Mouse (Mus musculus): ENCODE results near the gene Ilf3. TPM values are rescaled to one million over a fixed set of nuclear protein-coding genes. Genes with fewer than 3 reads are reported as not detected.

The Ilf3 gene
- polyA plus RNA-seq, 1 experiment: 31.9 TPM

DNA sequence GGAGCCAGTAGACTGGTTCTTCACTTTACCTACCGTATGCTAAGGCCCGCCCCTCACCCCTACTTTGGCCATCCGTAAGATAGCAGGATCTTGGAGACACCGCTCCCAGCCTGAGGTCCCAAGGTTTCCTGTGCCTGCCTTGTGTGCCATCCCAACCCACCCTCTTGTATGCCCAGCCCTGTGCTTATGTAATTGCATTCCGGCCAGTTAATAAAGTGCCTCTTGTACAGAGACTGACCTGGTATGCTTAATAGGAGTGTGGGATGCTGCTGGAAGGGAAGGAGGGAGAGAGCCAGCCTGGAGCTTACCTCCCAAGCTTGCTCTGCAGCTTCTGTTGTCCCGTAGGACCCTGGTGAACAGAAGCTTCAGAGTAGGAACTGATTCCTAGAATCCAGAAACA is 12.9 kb upstream of the Ilf3 start:
- DNase-seq: no peak
- no peaks in the 10 kb centered on the region for H3K4me1 ChIP-seq (ENCODE audit: control insufficient read depth, insufficient read depth, low read length)
- H3K4me3 ChIP-seq (ENCODE audit: insufficient read depth, low read depth, low read length): no peak overlapping the region
- no peak for TF ChIP-seq CTCF (conservative IDR thresholded peaks at IDR 0.05; ENCODE audit: insufficient read depth, insufficient read length, low read depth, low read length)
- no peak for TF ChIP-seq POLR2A (IDR thresholded peaks at IDR 0.05; ENCODE audit: low read depth, low read length)
- H3K36me3 ChIP-seq (ENCODE audit: control insufficient read depth, insufficient read depth, low read length): no peaks in the 10 kb centered on the region
- no peak overlapping the region for H3K27ac ChIP-seq (ENCODE audit: insufficient read depth, low read depth, low read length)
- 83% methylated on average over 6 of the region's 6 CpGs for WGBS
- H3K27me3 ChIP-seq (replicated peaks; ENCODE audit: control insufficient read depth, insufficient read depth, low read length): no peaks in the 10 kb centered on the region

DNA sequence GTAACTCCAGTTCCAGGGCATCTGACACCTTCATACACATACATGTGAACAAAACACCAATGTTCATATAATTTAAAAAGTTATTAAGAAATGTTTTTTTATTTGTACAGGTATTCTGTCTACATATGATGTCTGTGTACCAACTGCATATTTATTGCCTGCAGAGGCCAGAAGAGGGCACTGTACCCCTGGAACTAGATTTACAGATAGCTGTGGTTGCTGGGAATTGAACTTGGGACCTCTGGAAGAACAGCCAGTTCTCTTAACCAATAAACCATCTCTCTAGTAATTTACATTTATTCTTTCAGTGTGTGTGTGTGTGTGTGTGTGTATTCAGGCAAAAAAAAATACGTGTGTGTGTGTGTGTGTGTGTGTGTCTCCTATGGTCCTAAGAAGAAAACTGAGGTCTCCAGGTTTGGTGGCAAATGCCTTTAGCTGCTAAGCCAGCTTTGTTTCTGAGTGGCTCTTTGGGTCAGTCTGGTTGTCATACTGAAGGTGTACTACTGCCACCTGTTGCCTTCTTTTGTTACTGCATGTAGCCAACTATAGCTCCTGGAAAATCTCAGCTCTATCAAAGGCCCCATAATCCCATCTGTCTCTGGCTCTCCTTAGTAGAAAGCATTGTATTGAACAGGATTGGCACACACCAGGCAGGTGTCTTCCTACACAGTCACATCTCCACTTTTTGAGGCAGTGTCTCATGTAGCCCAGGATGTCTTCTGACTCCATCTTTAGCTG is 10.5 kb upstream of the Ilf3 start:
- no peak overlapping the region for H3K4me3 ChIP-seq (ENCODE audit: insufficient read depth, low read depth, low read length)
- TF ChIP-seq POLR2A (IDR thresholded peaks at IDR 0.05; ENCODE audit: low read depth, low read length) (no peak), CTCF (conservative IDR thresholded peaks at IDR 0.05; ENCODE audit: insufficient read depth, insufficient read length, low read depth, low read length) (peak; percentile 63)
- H3K27ac ChIP-seq (ENCODE audit: insufficient read depth, low read depth, low read length): no peak overlapping the region
- H3K27me3 ChIP-seq (replicated peaks; ENCODE audit: control insufficient read depth, insufficient read depth, low read length): no peaks in the 10 kb centered on the region
- H3K4me1 ChIP-seq (ENCODE audit: control insufficient read depth, insufficient read depth, low read length): no peaks in the 10 kb centered on the region
- no peaks in the 10 kb centered on the region for H3K36me3 ChIP-seq (ENCODE audit: control insufficient read depth, insufficient read depth, low read length)
- 0% methylated on average over 1 of the region's 1 CpGs for WGBS
- DNase-seq: peak; percentile 84

DNA sequence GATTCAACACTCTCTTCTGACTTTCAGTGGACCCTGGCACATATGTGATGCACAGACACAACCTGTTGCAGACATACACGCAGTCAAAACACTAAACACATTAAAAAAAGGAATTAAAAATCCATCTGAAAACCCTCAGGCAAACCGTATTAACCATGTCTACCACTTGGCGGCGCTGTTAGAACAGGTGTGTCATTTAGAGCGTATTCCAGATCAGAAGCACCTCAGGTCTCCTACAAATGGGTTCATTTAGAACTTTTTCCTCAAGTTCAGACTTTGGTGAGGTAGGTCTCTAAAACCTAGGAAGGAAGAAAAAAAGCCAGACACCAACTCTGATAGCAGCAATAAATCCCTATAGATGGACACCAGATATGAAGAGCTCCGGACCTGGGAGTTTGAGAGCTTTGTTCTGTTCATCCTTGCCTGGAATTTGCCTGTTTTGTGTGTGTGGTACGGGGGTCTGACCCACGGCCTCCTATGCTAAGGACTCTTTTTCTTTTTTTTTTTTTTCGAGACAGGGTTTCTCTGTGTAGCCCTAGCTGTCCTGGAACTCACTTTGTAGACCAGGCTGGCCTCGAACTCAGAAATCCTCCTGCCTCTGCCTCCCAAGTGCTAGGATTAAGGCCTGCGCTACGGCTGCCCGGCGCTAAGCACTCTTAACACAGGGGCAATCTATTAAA is 990 bp upstream of the Ilf3 start:
- DNase-seq: peak; percentile 80
- Histone ChIP-seq H3K4me1 (ENCODE audit: control insufficient read depth, insufficient read depth, low read length) (no peaks in the 10 kb centered on the region; the same call in 1 of the 2 replicates), H3K27ac (ENCODE audit: insufficient read depth, low read depth, low read length) (peak overlapping the region; percentile 82), H3K36me3 (ENCODE audit: control insufficient read depth, insufficient read depth, low read length) (no peaks in the 10 kb centered on the region), H3K27me3 (replicated peaks; ENCODE audit: control insufficient read depth, insufficient read depth, low read length) (no peaks in the 10 kb centered on the region), H3K4me3 (ENCODE audit: insufficient read depth, low read depth, low read length) (peak overlapping the region; percentile 41; the same call in 1 of the 2 replicates)
- 27% methylated on average over 14 of the region's 14 CpGs for WGBS
- no peak for TF ChIP-seq POLR2A (IDR thresholded peaks at IDR 0.05; ENCODE audit: low read depth, low read length)
- peak; percentile 45 for TF ChIP-seq CTCF (conservative IDR thresholded peaks at IDR 0.05; ENCODE audit: insufficient read depth, insufficient read length, low read depth, low read length)

DNA sequence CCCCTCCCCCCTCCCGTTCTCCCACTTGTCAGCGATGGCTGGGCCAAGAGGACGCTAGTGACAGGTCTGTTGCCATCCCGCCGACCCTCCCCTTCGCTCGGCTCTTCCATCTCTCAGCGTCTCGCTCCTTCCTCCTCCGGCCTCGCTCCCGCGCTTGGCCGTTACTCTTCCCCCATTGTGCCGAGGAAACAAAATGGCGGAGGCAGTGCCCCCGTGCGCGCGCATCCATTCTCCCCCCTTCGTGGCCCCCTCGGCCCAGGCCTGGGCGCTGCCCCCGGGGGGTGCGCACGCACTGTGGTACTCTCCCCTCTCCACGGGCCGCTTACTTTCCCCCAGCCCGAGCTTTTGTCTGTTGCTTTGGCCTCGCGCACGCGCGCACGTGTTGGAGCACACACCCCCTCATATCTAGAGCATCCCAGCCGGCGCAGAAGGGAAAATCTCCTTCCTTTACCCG is 487 bp downstream of the Ilf3 start:
- no peak for TF ChIP-seq CTCF (conservative IDR thresholded peaks at IDR 0.05; ENCODE audit: insufficient read depth, insufficient read length, low read depth, low read length)
- TF ChIP-seq POLR2A (IDR thresholded peaks at IDR 0.05; ENCODE audit: low read depth, low read length): no peak
- under 1% methylated on average over 38 of the region's 38 CpGs for WGBS
- Histone ChIP-seq H3K36me3 (ENCODE audit: control insufficient read depth, insufficient read depth, low read length) (no peaks in the 10 kb centered on the region), H3K27ac (ENCODE audit: insufficient read depth, low read depth, low read length) (0 out of 2 replicates have a peak overlapping the region, but pooled peaks have one; percentile 22), H3K27me3 (replicated peaks; ENCODE audit: control insufficient read depth, insufficient read depth, low read length) (no peaks in the 10 kb centered on the region), H3K4me3 (ENCODE audit: insufficient read depth, low read depth, low read length) (peak overlapping the region; percentile 76), H3K4me1 (ENCODE audit: control insufficient read depth, insufficient read depth, low read length) (no peaks in the 10 kb centered on the region; the same call in 1 of the 2 replicates)
- DNase-seq: peak; percentile 54

DNA sequence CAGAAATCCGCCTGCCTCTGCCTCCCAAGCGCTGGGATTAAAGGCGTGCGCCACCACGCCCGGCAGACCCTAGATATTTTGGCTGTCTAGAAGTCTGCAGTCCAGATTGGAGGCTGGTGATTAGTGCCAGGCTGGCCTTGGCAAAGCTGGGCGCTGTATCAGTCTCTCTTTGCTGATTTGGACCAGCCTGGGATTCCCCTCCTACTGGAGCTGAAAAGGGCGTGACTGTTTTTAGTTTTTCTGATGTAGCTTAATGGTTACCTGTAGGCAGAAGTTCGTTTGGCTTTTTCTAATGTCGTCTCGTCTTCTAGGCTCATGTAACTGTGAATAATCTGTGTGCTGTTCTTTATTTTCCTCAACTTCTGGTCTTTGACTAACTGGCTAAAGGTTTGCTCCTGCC is 1.4 kb downstream of the Ilf3 start:
- H3K4me3 ChIP-seq (ENCODE audit: insufficient read depth, low read depth, low read length): no peak overlapping the region
- TF ChIP-seq CTCF (conservative IDR thresholded peaks at IDR 0.05; ENCODE audit: insufficient read depth, insufficient read length, low read depth, low read length) (no peak), POLR2A (IDR thresholded peaks at IDR 0.05; ENCODE audit: low read depth, low read length) (no peak)

DNA sequence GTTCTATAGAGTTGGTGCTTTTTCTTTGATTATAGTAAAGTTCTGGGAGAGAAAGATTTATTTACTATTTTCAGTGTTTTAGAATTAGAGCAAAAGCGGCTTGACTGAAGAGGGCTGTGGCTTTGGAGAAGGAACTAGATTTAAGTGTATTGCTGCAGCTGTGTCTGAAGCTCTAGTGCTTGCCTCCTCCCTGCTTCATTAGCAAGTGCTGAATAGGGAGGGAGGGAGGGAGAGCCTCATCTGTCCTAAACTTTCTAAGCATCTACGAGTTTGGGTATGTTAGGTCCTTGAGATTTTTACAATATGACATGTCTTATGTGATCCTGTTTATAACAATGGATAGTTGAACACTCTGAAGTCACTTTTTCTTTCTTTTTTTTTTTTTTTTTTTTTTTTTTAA is 3.2 kb downstream of the Ilf3 start:
- H3K27ac ChIP-seq (ENCODE audit: insufficient read depth, low read depth, low read length): no peak overlapping the region
- TF ChIP-seq CTCF (conservative IDR thresholded peaks at IDR 0.05; ENCODE audit: insufficient read depth, insufficient read length, low read depth, low read length): no peak
- TF ChIP-seq POLR2A (IDR thresholded peaks at IDR 0.05; ENCODE audit: low read depth, low read length): no peak
- no peaks in the 10 kb centered on the region; the same call in 1 of the 2 replicates for H3K4me1 ChIP-seq (ENCODE audit: control insufficient read depth, insufficient read depth, low read length)
- H3K36me3 ChIP-seq (ENCODE audit: control insufficient read depth, insufficient read depth, low read length): no peaks in the 10 kb centered on the region
- H3K4me3 ChIP-seq (ENCODE audit: insufficient read depth, low read depth, low read length): no peak overlapping the region
- no peak for DNase-seq
- 73% methylated on average over 2 of the region's 2 CpGs for WGBS
- no peaks in the 10 kb centered on the region for H3K27me3 ChIP-seq (replicated peaks; ENCODE audit: control insufficient read depth, insufficient read depth, low read length)

More for the DNA sequence above, 1.4 kb downstream of the Ilf3 start:
- Histone ChIP-seq H3K27me3 (replicated peaks; ENCODE audit: control insufficient read depth, insufficient read depth, low read length) (no peaks in the 10 kb centered on the region), H3K36me3 (ENCODE audit: control insufficient read depth, insufficient read depth, low read length) (no peaks in the 10 kb centered on the region), H3K4me1 (ENCODE audit: control insufficient read depth, insufficient read depth, low read length) (no peaks in the 10 kb centered on the region; the same call in 1 of the 2 replicates), H3K27ac (ENCODE audit: insufficient read depth, low read depth, low read length) (no peak overlapping the region)
- DNase-seq: no peak
- WGBS: 52% methylated on average over 11 of the region's 11 CpGs

DNA sequence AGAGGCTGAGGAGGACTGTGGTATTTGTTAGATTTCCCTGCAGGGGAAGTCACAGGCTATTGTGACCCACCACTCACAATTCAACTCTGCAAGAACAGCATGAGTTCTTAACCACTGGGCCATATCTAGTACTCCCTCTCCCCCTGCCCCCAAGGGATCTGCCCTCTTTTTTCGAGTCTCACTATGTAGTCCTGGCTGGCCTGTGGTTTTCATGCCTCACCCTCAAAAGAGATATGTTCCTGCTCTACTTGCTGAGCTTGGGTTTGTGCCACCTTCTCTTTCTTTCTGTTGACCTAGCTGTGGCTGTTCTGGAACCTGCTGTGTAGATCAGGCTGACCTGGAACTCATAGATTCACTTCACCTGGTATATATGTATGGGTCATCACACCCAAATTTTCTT is 4.8 kb downstream of the Ilf3 start:
- TF ChIP-seq POLR2A (IDR thresholded peaks at IDR 0.05; ENCODE audit: low read depth, low read length) (no peak), CTCF (conservative IDR thresholded peaks at IDR 0.05; ENCODE audit: insufficient read depth, insufficient read length, low read depth, low read length) (no peak)
- 52% methylated on average over 1 of the region's 1 CpGs for WGBS
- Histone ChIP-seq H3K4me1 (ENCODE audit: control insufficient read depth, insufficient read depth, low read length) (no peaks in the 10 kb centered on the region; the same call in 1 of the 2 replicates), H3K27me3 (replicated peaks; ENCODE audit: control insufficient read depth, insufficient read depth, low read length) (no peaks in the 10 kb centered on the region), H3K4me3 (ENCODE audit: insufficient read depth, low read depth, low read length) (no peak overlapping the region), H3K36me3 (ENCODE audit: control insufficient read depth, insufficient read depth, low read length) (no peaks in the 10 kb centered on the region), H3K27ac (ENCODE audit: insufficient read depth, low read depth, low read length) (no peak overlapping the region)
- no peak for DNase-seq

All from kidney, adult 2 months (tissue).